Mouse (Mus musculus) embryonic fibroblast, embryonic 13.5 days (primary cell): ENCODE measurements around the gene Gsdmc3. TPM values are rescaled to one million over a fixed set of nuclear protein-coding genes. Genes with fewer than 3 reads are reported as not detected.

ENCODE experiments used
- polyA plus RNA-seq: library from polyadenylated mRNA; stranded (reverse); fragments of >200 nt; gene quantifications from 2 replicates; pipeline ENCODE4 v1.2.4, GENCODE M21; 2011; ENCODE audit warnings: low read depth; ENCODE audit not compliant: missing spikeins, insufficient read length

Gsdmc3 gene
- polyA plus RNA-seq, 1 experiment, result not detected

Other genes starting within 250 kb of the Gsdmc3 start
- gene Gsdmc2, start 33.4 kb downstream of the Gsdmc3 start, polyA plus RNA-seq, result not detected in 2 replicates
- not detected in 2 replicates for gene Gsdmc4, start 33.7 kb upstream of the Gsdmc3 start, polyA plus RNA-seq
- gene Fam49b, start 181.9 kb upstream of the Gsdmc3 start, polyA plus RNA-seq, result 74.0 and 83.3 TPM in 2 replicates